In the genomic region with DNA sequence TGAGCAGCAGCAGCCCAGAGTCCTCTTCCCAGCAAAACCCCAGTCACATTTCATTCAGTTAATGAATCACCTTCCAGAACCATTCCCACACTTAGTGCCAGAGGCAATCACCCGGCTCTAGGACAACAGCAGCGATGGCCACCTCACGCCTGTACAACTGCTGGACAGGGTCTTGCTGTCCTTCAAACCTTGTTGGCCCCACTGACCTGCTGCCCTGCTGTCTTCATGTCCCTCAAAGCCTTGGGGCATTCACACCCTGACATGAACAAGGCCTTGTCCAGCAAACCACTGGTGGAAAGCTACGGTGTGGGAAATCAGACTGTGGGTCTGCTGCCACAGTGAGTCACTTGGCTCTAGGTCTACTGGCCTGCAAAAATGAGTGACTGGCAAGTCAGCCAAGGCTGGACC, we compare ENCODE assay signal across 20 mouse cellular contexts. TPM values are rescaled to one million over a fixed set of nuclear protein-coding genes. Genes with fewer than 3 reads are reported as not detected.
DNase-seq lines count a peak whose midpoint lies in the region; ATAC-seq and TF ChIP-seq lines count a peak whose summit lies in the region.
"Had no signal": no experiment of that assay in that cellular context is flagged by ENCODE, and none has a peak within 500 bp of the region (broad histone marks: within the 10 kb centered on the region; RNA-seq: fewer than 3 reads in every experiment).

No protein-coding gene starts in this region.

- in situ Hi-C loops in Patski (cut with MboI; ENCODE audit: low pct_unique_long_range_greater_than_20kb) = no loop called here

- peak; percentile 66 for ATAC-seq in Patski
- ATAC-seq: intestine, embryonic 15.5 days; lung, postnatal 0 days; midbrain, embryonic 16.5 days had no signal

- TF ChIP-seq CTCF in Patski (IDR thresholded peaks at IDR 0.05) = no peak

- CTCF ChIA-PET in Patski (lab: Charles Lee) = no interaction called here

- DNase-seq in adrenal gland, adult (ENCODE audit: inconsistent age in 2 of 2, low spot score in 1 of 2) = peak; percentile 60 to 88
- DNase-seq in adrenal gland, postnatal 4 days (ENCODE audit: low spot score in 2 of 2) = no peak
- DNase-seq in Patski (ENCODE audit: low read depth, low spot score) = peak; percentile 87
- DNase-seq in fibroblast of lung, adult 2 months (ENCODE audit: low read depth) = peak; percentile 96
- peak; percentile 44 for DNase-seq in kidney, postnatal 10 days
- no peak for DNase-seq in thymus, postnatal 25 days
- DNase-seq in urinary bladder, adult 18-20 months (ENCODE audit: low spot score in 2 of 2) = no peak
- no peak for DNase-seq in thymus, postnatal 4 days
- DNase-seq: cerebellum, adult 18-20 months; gastrocnemius, postnatal 10 days; heart, postnatal 14 days; liver, embryonic 13.5 days; thymus, adult 2 months had no signal

- no peaks in the 10 kb centered on the region for H3K27me3 ChIP-seq in Patski
- H3K27me3 ChIP-seq: CH12.LX; embryonic facial prominence, embryonic 13.5 days; intestine, embryonic 15.5 days; limb, embryonic 12.5 days; liver, embryonic 13.5 days; stomach, embryonic 15.5 days had no signal

- POLR2A ChIA-PET in Patski (lab: Charles Lee) = interaction anchor here (0.5 to 2.4 kb wide), 4 partner anchors 13 to 42 kb away, joined by 3 to 8 read pairs (median 4); a partner anchor contains a TSS

RNA-seq across cellular contexts. Expression of a gene that starts 6.2 kb away (rescaled TPM):
- total RNA-seq in adrenal gland, postnatal 4 days (2021) = 10 to 100 TPM; 19.2 to 20.5 TPM
- 30.4 TPM for polyA plus RNA-seq in Patski (2021)

RNA-seq across cellular contexts. Expression of a gene that starts 17.1 kb away (rescaled TPM):
- 100 to 1,000 TPM; 171 to 191 TPM for total RNA-seq in adrenal gland, postnatal 4 days (2021)
- 285 TPM for polyA plus RNA-seq in Patski (2021)

RNA-seq across cellular contexts. Expression of a gene that starts 34.1 kb away (rescaled TPM):
- total RNA-seq in adrenal gland, postnatal 4 days (2021) = 1 to 10 TPM; 4.1 to 7.1 TPM
- 15.4 TPM for polyA plus RNA-seq in Patski (2021)

RNA-seq across cellular contexts. Expression of a gene that starts 34.5 kb away (rescaled TPM):
- total RNA-seq in adrenal gland, postnatal 4 days (2021) = 10 to 100 TPM; 74.7 to 80.0 TPM
- polyA plus RNA-seq in Patski (2021) = 139 TPM

RNA-seq across cellular contexts. Expression of a gene that starts 39.0 kb away (rescaled TPM):
- total RNA-seq in adrenal gland, postnatal 4 days (2021) = 1 to 10 TPM; 1.0 to 9.9 TPM
- 5.2 TPM for polyA plus RNA-seq in Patski (2021)

Comparison
In these comparisons a context has a peak if more than half of its experiments do, and no peak if none do; other contexts are left out.
1. DNase-seq: peak in adrenal gland, adult (2 of 2), Patski (single experiment), fibroblast of lung, adult 2 months (single experiment) and kidney, postnatal 10 days (single experiment); none in adrenal gland, postnatal 4 days (0 of 2), thymus, postnatal 25 days (single experiment), urinary bladder, adult 18-20 months (0 of 2) and thymus, postnatal 4 days (single experiment).